Mouse (Mus musculus) lung, embryonic 14.5 days (tissue): Measurements from ENCODE around the gene Fam120b. TPM values are rescaled to one million over a fixed set of nuclear protein-coding genes. Genes with fewer than 3 reads are reported as not detected.
A peak's percentile ranks its signal among the peaks of the same experiment; 100 is the strongest.

Source experiments
- ATAC-seq: fragments of 200-750 bp; cut with Nextera tagmentation; 2 replicates; pipeline ENCODE4 v1.8.0; 2017; ENCODE audit warnings: mild to moderate bottlenecking, moderate TSS enrichment, moderate library complexity; ENCODE audit not compliant: insufficient read depth
- DNase-seq: peaks from one replicate; pipeline ENCODE4 v3.0.0-alpha.2; 2015
- H3K27ac ChIP-seq: fragments of 300-500 bp; sonication (generic); 2 replicates; pipeline ENCODE4 v1.5.1; 2014; ENCODE audit warnings: low read depth, mild to moderate bottlenecking, moderate library complexity
- H3K27me3 ChIP-seq: fragments of 300-500 bp; sonication (generic); 2 replicates; pipeline ENCODE4 v1.6.1; 2014; ENCODE audit warnings: low read length, control low read depth; ENCODE audit not compliant: insufficient read depth
- H3K36me3 ChIP-seq: fragments of 300-500 bp; sonication (generic); 2 replicates; pipeline ENCODE4 v1.6.1; 2014; ENCODE audit warnings: control low read depth; ENCODE audit not compliant: insufficient read depth
- H3K4me1 ChIP-seq: fragments of 300-500 bp; sonication (generic); 2 replicates; pipeline ENCODE4 v1.6.1; 2014; ENCODE audit warnings: antibody characterized with exemption, control low read depth; ENCODE audit not compliant: insufficient read depth
- H3K4me2 ChIP-seq: fragments of 300-500 bp; sonication (generic); 2 replicates; pipeline ENCODE4 v1.6.1; 2014; ENCODE audit warnings: mild to moderate bottlenecking
- H3K4me3 ChIP-seq: fragments of 300-500 bp; sonication (generic); 2 replicates; pipeline ENCODE4 v1.5.1; 2014; ENCODE audit warnings: low read depth, low read length
- H3K9ac ChIP-seq: fragments of 300-500 bp; sonication (generic); 2 replicates; pipeline ENCODE4 v1.6.1; 2014
- H3K9me3 ChIP-seq: fragments of 300-500 bp; sonication (generic); 2 replicates; pipeline ENCODE4 v1.6.1; 2016; ENCODE audit warnings: low read depth, low read length, control low read depth
- CTCF ChIP-seq: IDR thresholded peaks from 2 replicates; pipeline ENCODE4 v1.5.1; 2016; ENCODE audit warnings: antibody characterized with exemption, low read depth
- WGBS: fragments of 180-500 bp; shearing (Covaris S2); extraction: QIAGEN DNeasy Blood & Tissue Kit; methylation state at CpG from one replicate; pipeline ENCODE4 v1.1.7; 2014; 5-methylcytosine and 5-hydroxymethylcytosine counted together
- polyA plus RNA-seq: library from polyadenylated mRNA; unstranded; fragments of >200 nt; fragmentation: Nextera tagmentation; extraction: Ambion mirVana; gene quantifications from 2 replicates; pipeline ENCODE4 v1.2.1, GENCODE M21; 2014

The Fam120b gene
- polyA plus RNA-seq, 1 experiment from 2014 or later = 26.6 TPM

DNA sequence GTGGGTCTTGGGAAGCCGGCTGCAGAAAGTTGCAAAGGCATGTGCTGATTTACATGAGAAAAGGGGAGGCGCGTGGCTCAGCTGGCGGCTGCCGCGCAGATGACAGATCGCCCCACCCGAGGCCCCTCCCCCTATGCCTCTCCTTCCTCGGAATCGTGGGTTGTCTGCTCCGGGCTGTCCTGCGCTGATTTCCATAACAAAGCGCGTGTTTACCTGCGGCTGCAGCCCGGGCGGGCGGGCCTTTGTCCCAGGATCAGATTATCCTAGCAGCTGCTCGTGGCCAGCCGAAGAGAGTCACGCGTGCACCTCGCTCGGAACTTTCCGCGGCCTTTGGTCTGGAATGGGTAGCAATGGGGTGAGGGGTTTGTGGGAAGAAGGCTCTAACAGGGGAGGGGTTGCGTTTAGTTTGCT, 15.4 kb upstream of the Fam120b start:
- no peak for TF ChIP-seq CTCF
- peak overlapping the region; percentile 43 for H3K4me3 ChIP-seq
- under 1% methylated on average over 27 of the region's 27 CpGs for WGBS
- peak overlapping the region; percentile 53 for H3K9ac ChIP-seq
- no peaks in the 10 kb centered on the region for H3K9me3 ChIP-seq
- no peaks in the 10 kb centered on the region; the same call in 1 of the 2 replicates for H3K4me1 ChIP-seq
- peak overlapping the region; percentile 89 for H3K4me2 ChIP-seq
- H3K36me3 ChIP-seq = no peaks in the 10 kb centered on the region
- DNase-seq (peak; percentile 62), ATAC-seq (peak; percentile 32; the same call in 1 of the 2 replicates)
- H3K27ac ChIP-seq = no peak overlapping the region
- peaks cover 59% of the 10 kb centered on the region for H3K27me3 ChIP-seq

DNA sequence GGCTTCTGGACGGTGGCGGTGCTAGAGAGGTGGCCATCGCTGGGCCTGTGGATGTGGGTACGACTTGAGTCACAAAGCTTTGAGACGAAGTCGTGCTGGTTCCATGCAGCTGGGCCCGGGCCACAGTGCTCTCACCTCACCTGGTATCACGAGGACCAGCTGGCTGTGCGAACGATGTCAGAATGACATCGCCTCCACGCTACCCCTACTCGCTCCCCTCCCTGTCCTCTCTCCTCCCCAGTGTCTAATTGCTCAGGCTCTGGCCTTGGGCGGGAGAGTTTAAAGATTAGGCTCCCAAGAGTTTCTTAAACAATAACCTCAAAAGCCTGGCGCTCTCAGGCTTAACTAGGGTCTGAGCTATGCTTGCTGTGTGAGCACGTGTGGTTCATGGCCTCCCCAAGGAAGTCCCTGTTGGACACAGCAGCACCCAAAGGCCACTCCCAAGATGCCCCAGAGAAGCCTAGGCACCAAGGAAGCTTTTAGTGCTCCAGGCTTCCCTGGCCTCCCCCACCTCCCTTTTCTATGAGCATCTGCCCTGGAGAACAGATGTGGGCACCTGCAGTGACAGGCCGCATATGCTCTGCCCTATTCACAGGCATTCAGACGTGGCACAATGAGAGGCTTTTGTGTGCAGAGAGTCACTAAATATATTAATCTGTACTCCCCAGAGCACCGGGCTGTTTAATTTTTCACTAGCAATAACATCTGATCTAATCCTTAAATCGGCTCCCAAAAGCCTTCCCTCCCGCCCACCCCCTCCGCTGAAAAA, 14.7 kb upstream of the Fam120b start:
- H3K27ac ChIP-seq = no peak overlapping the region
- TF ChIP-seq CTCF = no peak
- H3K4me1 ChIP-seq = no peaks in the 10 kb centered on the region; the same call in 1 of the 2 replicates
- 9% methylated on average over 22 of the region's 22 CpGs for WGBS
- peaks cover 57% of the 10 kb centered on the region for H3K27me3 ChIP-seq
- H3K36me3 ChIP-seq = no peaks in the 10 kb centered on the region
- H3K9me3 ChIP-seq = no peaks in the 10 kb centered on the region
- ATAC-seq (peak; percentile 13; the same call in 1 of the 2 replicates), DNase-seq (no peak)
- peak overlapping the region; percentile 43 for H3K4me3 ChIP-seq
- peak overlapping the region; percentile 89 for H3K4me2 ChIP-seq
- peak overlapping the region; percentile 53; the same call in 1 of the 2 replicates for H3K9ac ChIP-seq

DNA sequence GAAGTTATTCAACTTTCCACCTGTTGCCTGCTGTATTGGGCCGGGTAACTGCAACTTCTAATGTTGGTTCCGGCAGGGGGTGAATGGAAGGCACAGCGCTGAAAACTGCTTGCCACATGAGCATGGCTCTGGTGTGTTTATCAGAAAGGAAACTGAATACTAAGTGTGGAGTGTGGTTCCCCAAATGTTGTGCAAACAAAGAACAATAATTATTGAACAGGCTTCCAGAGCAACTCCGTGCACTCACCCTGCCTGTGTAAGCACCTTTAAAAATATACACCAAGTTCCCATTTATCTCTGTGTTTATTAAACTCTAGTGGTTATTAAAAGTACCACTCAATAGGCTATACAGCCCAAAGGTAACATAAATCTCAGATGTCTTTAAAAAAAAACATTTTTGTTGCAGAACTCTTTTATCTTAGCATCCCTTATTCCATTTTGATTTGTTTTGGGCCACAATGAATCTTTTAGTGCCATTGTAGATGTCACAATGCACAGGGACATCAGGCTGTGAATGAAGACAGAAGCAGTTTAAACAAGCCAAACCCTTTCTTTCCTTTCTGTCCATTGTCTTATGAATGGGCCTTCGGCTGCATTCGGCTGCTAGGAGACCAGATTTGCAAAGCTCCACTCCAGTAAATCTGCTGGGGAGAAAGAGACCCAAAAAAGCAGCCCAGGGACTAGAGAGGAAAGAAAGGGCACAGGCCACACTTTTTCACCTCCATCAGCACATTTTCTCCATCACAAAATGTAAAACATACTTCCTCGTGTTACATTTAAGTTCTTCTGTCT, 13.9 kb upstream of the Fam120b start:
- no peaks in the 10 kb centered on the region for H3K9me3 ChIP-seq
- no peak overlapping the region for H3K4me2 ChIP-seq
- no peaks in the 10 kb centered on the region for H3K36me3 ChIP-seq
- H3K27me3 ChIP-seq = peaks cover 49% of the 10 kb centered on the region
- no peaks in the 10 kb centered on the region; the same call in 1 of the 2 replicates for H3K4me1 ChIP-seq
- WGBS = 38% methylated on average over 7 of the region's 7 CpGs
- H3K27ac ChIP-seq = no peak overlapping the region
- no peak overlapping the region for H3K4me3 ChIP-seq
- no peak overlapping the region for H3K9ac ChIP-seq
- ATAC-seq = no peak
- no peak for TF ChIP-seq CTCF
- no peak for DNase-seq

DNA sequence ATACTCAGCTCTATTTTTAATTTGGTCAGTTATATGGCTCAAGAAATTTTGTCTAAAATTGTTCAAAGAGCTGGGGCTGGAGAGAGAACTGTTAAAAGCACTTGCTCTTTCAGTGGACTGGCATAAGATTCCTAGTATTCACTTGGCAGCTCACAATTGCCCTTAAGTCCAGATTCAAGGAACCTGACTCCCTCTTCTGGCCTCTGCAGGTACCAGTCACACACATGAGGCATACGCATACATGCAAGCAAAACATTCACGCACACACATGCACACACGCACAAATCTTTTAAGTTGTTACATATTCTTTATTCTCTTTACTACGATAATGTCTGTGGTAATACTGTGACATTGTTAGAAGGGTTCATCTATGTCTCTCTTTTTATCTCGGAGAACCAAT, 12.6 kb upstream of the Fam120b start:
- no peak overlapping the region for H3K4me3 ChIP-seq
- H3K27ac ChIP-seq = no peak overlapping the region
- no peak for ATAC-seq
- H3K9me3 ChIP-seq = no peaks in the 10 kb centered on the region
- no peak overlapping the region for H3K9ac ChIP-seq
- no peaks in the 10 kb centered on the region for H3K36me3 ChIP-seq
- H3K4me1 ChIP-seq = no peaks in the 10 kb centered on the region; the same call in 1 of the 2 replicates
- no peak for DNase-seq
- peak; percentile 39; the same call in 1 of the 2 replicates for TF ChIP-seq CTCF
- H3K4me2 ChIP-seq = no peak overlapping the region
- H3K27me3 ChIP-seq = peaks cover 39% of the 10 kb centered on the region
- 92% methylated on average over 5 of the region's 5 CpGs for WGBS

DNA sequence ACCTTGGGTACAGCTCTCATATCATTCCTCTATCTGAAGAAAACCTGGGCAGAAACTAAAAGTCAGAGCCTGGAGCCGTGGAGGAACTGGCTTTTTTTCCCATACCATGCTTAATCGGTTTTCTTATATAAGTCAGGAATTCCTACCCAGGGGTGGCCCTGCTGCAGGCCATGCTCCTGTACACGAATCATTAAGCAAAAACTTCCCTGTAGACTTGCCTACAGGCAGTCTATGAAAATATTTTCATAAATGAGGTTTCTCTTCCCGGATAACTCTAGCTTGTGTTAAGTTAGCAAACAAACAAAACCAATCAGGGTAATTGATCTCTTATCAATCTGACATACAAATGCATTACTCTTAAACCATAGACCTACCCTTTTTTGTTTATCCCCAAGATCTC, 7.1 kb upstream of the Fam120b start:
- Histone ChIP-seq H3K4me3 (no peak overlapping the region), H3K9me3 (no peaks in the 10 kb centered on the region), H3K27me3 (no peaks in the 10 kb centered on the region), H3K4me1 (no peaks in the 10 kb centered on the region), H3K36me3 (no peaks in the 10 kb centered on the region), H3K9ac (no peak overlapping the region), H3K4me2 (no peak overlapping the region), H3K27ac (no peak overlapping the region)
- WGBS = 66% methylated on average over 4 of the region's 4 CpGs
- ATAC-seq (no peak), DNase-seq (no peak)
- TF ChIP-seq CTCF = no peak

DNA sequence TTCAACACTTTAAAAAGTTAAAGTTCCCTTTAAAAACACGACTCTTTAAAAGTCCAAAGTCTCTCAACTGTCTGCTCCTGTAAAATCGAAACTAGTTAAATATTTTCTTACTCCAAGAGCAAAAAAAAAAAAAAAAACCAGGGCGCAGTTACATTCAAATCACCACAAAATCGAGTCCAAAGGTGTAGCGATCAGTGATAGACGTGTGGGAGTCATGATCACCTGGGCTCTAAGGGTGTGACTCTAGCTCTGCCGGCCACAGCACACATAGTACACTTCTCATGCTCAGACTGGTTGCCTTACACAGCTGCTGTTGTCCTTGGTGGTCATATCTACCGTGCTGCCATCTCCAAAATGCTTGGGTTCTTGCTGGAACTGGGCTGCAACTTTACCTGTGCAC, 6.6 kb upstream of the Fam120b start:
- no peak for ATAC-seq
- H3K9ac ChIP-seq = no peak overlapping the region
- no peak overlapping the region for H3K4me3 ChIP-seq
- H3K27ac ChIP-seq = no peak overlapping the region
- H3K4me2 ChIP-seq = no peak overlapping the region
- no peaks in the 10 kb centered on the region for H3K36me3 ChIP-seq
- no peak for DNase-seq
- H3K9me3 ChIP-seq = no peaks in the 10 kb centered on the region
- H3K4me1 ChIP-seq = no peaks in the 10 kb centered on the region
- no peak for TF ChIP-seq CTCF
- no peaks in the 10 kb centered on the region for H3K27me3 ChIP-seq
- 68% methylated on average over 8 of the region's 8 CpGs for WGBS

DNA sequence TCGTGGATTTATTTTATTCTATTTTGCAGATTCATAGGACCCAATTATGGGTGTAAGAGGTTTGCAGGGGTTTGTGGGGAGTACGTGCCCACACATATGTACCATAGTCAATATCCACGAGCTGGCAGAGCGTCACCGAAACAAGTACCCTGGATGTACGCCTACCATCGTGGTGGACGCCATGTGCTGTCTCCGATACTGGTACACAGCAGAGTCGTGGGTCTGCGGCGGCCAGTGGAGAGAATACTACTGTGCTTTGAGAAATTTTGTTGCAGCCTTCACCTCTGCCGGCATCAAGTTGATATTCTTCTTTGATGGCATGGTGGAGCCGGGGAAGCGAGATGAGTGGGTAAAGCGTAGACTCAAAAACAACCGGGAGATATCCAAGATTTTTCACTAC, 5.7 kb downstream of the Fam120b start:
- TF ChIP-seq CTCF = no peak
- no peak overlapping the region for H3K4me3 ChIP-seq
- no peak overlapping the region for H3K27ac ChIP-seq
- no peaks in the 10 kb centered on the region for H3K9me3 ChIP-seq
- H3K9ac ChIP-seq = no peak overlapping the region
- H3K4me1 ChIP-seq = no peaks in the 10 kb centered on the region
- no peak overlapping the region for H3K4me2 ChIP-seq
- peaks cover 40% of the 10 kb centered on the region for H3K36me3 ChIP-seq
- H3K27me3 ChIP-seq = no peaks in the 10 kb centered on the region
- ATAC-seq (no peak), DNase-seq (no peak)
- 97% methylated on average over 17 of the region's 17 CpGs for WGBS
